Mouse (Mus musculus) liver, adult 2 months (tissue): ENCODE results near the gene Cped1. TPM values are rescaled to one million over a fixed set of nuclear protein-coding genes. Genes with fewer than 3 reads are reported as not detected.

Experiments used
- DNase-seq: peaks from one replicate; pipeline ENCODE4 v3.0.0-alpha.2; 2011; ENCODE audit warnings: low read depth, low spot score; ENCODE audit errors: extremely low read depth
- H3K27ac ChIP-seq: fragments of 200-500 bp; replicated peaks from 2 replicates; pipeline ENCODE4 v1.5.1; 2012; ENCODE audit warnings: low read depth, mild to moderate bottlenecking, control low read depth, inconsistent platforms, low read length; ENCODE audit not compliant: insufficient read depth
- H3K27me3 ChIP-seq: fragments of 200-500 bp; 2 replicates; pipeline ENCODE4 v1.6.1; 2012; ENCODE audit warnings: mild to moderate bottlenecking, moderate library complexity, low read length, inconsistent platforms; ENCODE audit not compliant: control insufficient read depth, insufficient read depth
- H3K36me3 ChIP-seq: fragments of 200-500 bp; 2 replicates; pipeline ENCODE4 v1.6.1; 2012; ENCODE audit warnings: low read length, inconsistent platforms; ENCODE audit not compliant: control insufficient read depth, insufficient read depth
- H3K4me1 ChIP-seq: fragments of 200-500 bp; 2 replicates; pipeline ENCODE4 v1.6.1; 2011; ENCODE audit warnings: low read length; ENCODE audit not compliant: control insufficient read depth, insufficient read depth
- H3K4me3 ChIP-seq: fragments of 200-500 bp; 2 replicates; pipeline ENCODE4 v1.5.1; 2011; ENCODE audit warnings: low read depth, mild to moderate bottlenecking, control low read depth, low read length, moderate library complexity; ENCODE audit not compliant: insufficient read depth
- H3K79me2 ChIP-seq: fragments of 200-500 bp; 2 replicates; pipeline ENCODE4 v1.6.1; 2012; ENCODE audit warnings: inconsistent platforms, mild to moderate bottlenecking, low read length, moderate library complexity; ENCODE audit not compliant: control insufficient read depth, insufficient read depth
- H3K9ac ChIP-seq: fragments of 200-500 bp; 2 replicates; pipeline ENCODE4 v1.6.1; 2012; ENCODE audit warnings: low read depth, mild to moderate bottlenecking, control low read depth, inconsistent platforms, low read length
- CTCF ChIP-seq: fragments of 200-500 bp; IDR thresholded peaks from 2 replicates; pipeline ENCODE4 v1.5.1; 2011; ENCODE audit warnings: low read depth, low read length, control low read depth
- POLR2A ChIP-seq: fragments of 200-500 bp; IDR thresholded peaks from 2 replicates; pipeline ENCODE4 v1.6.1; 2011; ENCODE audit warnings: low read length, control low read depth; ENCODE audit not compliant: insufficient read depth; ENCODE audit errors: extremely low read depth
- WGBS: fragments of 180-500 bp; shearing (Covaris S2); methylation state at CpG from one replicate; pipeline ENCODE4 v1.1.7; 2018; 5-methylcytosine and 5-hydroxymethylcytosine counted together
- polyA plus RNA-seq: library from polyadenylated mRNA; depleted of rRNA; stranded (reverse); fragments of >200 nt; gene quantifications from 2 replicates; pipeline ENCODE4 v1.2.3, GENCODE M21; 2012
- total RNA-seq: library from RNA; depleted of rRNA; stranded (reverse); fragments of >200 nt; gene quantifications from 2 replicates; pipeline ENCODE4 v1.2.3, GENCODE M21; 2014

Cped1 gene
- total and polyA plus RNA-seq, 2 experiments = 6.0 to 63.6 TPM

DNA sequence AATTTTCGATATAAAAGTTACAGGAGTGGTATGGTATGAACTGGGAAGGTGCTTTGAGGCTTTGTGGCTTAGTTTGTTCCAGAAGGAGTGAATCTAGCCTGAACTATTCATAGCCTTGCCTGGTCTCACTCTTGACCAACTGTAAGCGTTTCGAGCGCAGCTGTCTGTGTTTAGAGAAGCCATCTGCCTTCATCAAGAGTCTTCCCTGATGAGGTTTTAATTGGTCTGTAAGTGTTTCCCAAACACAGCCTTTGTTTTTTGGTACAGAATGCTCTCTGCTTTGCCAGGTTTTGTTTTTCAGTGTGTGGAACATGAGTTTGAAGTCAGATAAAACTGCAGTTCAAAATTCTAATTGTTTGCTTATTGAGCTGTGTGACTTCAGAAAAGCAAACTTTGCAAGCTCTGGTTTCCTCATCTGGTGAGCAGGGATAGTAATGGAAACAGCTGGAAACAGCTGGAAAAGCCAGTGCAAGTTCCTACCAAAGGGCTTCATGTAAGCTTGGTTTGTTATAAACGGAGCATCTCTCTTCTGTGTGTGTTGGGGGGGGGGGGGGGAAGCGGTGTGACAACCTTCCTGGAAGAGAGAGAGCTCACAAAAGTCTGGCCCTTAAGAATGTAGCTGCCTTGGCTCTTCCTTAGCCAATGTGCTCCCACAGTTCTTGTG, 221.0 kb downstream of the Cped1 start:
- no peak overlapping the region for H3K9ac ChIP-seq
- H3K27ac ChIP-seq = no peak overlapping the region
- no peaks in the 10 kb centered on the region for H3K27me3 ChIP-seq
- H3K36me3 ChIP-seq = peaks cover 3% of the 10 kb centered on the region
- no peaks in the 10 kb centered on the region for H3K79me2 ChIP-seq
- no peaks in the 10 kb centered on the region for H3K4me1 ChIP-seq
- no peak overlapping the region for H3K4me3 ChIP-seq
- no peak for TF ChIP-seq POLR2A
- no peak for TF ChIP-seq CTCF
- no peak for DNase-seq
- WGBS = 88% methylated on average over 6 of the region's 6 CpGs

DNA sequence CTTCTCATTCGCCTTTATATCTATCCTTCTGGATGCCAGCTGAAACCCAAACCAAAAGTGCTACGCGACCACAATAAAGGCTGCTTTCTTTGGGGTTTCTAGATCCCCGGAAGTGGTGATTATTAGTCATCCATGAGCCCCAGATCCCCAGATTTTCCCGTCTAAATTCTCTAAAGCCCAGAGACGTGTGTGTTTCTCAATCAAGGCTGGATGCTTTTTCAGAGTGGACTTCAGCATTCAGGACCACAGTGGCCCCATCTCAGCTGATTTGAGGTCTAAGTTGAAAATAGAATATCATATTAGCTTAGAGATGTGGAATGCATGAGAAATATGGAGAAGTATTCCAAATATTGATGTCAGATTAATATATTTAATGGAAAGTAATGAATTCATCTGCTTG, 226.4 kb downstream of the Cped1 start:
- TF ChIP-seq POLR2A (no peak), CTCF (no peak)

DNA sequence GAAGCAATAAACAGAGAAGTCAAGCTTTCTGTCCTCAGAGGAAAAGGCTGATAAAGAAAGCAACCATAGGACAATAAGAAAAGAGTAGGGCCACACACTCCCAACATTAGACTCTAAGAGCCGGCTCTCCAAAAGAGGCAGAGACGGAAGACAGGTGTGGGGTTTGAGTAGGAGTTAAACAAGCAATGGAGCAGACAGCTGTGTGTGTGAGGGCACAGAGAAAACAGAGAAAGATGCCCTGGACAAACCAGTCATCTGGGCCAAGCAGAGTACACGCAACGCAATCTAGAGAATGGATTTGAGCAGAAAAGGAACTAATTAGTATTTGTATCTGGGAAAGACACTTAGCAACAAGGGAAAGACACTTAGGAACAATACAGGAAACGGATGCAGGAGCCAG, 227.5 kb downstream of the Cped1 start:
- WGBS = 91% methylated on average over 5 of the region's 5 CpGs
- no peak for DNase-seq
- H3K4me1 ChIP-seq = no peaks in the 10 kb centered on the region

More for the DNA sequence above, 226.4 kb downstream of the Cped1 start:
- Histone ChIP-seq H3K27ac (no peak overlapping the region), H3K9ac (no peak overlapping the region), H3K4me1 (no peaks in the 10 kb centered on the region), H3K27me3 (no peaks in the 10 kb centered on the region), H3K36me3 (peaks cover 17% of the 10 kb centered on the region), H3K4me3 (no peak overlapping the region), H3K79me2 (no peaks in the 10 kb centered on the region)
- no peak for DNase-seq
- WGBS = 90% methylated on average over 6 of the region's 6 CpGs

DNA sequence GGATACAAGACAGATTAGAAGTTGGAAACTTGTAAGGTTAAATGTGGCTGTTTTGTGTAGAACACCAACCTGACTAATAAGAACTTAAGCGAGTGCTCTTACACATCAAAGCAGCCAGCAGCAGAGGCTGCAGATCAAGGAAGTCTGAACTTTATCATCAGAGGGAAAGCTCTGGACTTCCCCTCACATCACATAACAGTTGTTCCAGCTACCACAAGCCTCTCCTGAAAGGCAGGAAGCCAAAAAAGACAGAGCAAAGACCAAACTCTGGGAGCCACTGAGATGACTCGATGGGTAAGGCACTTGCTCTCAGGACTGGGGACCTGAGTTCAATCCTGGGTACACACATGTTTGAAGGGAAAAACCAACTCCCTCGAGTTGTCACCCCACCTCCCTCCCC, 228.1 kb downstream of the Cped1 start:
- H3K9ac ChIP-seq = no peak overlapping the region
- no peak overlapping the region for H3K27ac ChIP-seq
- TF ChIP-seq CTCF (no peak), POLR2A (no peak)
- DNase-seq = no peak
- H3K27me3 ChIP-seq = no peaks in the 10 kb centered on the region
- H3K4me3 ChIP-seq = no peak overlapping the region
- no peaks in the 10 kb centered on the region for H3K79me2 ChIP-seq
- H3K4me1 ChIP-seq = no peaks in the 10 kb centered on the region
- 54% methylated on average over 3 of the region's 3 CpGs for WGBS
- H3K36me3 ChIP-seq = peaks cover 17% of the 10 kb centered on the region

More for the DNA sequence above, 227.5 kb downstream of the Cped1 start:
- Histone ChIP-seq H3K9ac (no peak overlapping the region), H3K79me2 (no peaks in the 10 kb centered on the region), H3K27me3 (no peaks in the 10 kb centered on the region), H3K27ac (no peak overlapping the region), H3K36me3 (peaks cover 17% of the 10 kb centered on the region), H3K4me3 (no peak overlapping the region)
- TF ChIP-seq POLR2A = no peak
- TF ChIP-seq CTCF = no peak

DNA sequence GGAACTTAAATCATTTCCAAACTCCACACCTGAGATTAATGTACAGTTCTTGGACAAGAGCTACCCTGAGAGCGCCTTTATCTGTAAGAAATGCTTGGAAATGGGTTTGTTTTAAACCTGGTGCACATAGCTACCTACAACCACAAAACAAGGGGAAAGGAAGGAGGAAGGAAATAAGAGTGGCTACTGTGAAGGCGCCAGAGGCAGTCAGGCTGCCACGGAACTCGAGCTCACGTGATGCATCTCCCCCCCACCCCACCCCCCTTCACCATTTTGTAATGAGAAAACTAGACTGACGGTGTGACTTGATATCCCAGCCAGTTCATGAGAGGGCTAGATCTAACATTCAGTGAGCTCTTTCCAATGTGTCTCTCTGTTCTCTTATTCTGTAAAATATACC, 228.9 kb downstream of the Cped1 start:
- Histone ChIP-seq H3K79me2 (no peaks in the 10 kb centered on the region), H3K4me3 (no peak overlapping the region), H3K27ac (no peak overlapping the region), H3K27me3 (no peaks in the 10 kb centered on the region), H3K36me3 (peaks cover 18% of the 10 kb centered on the region), H3K4me1 (no peaks in the 10 kb centered on the region), H3K9ac (no peak overlapping the region)
- TF ChIP-seq POLR2A (no peak), CTCF (no peak)
- DNase-seq = no peak
- WGBS = 89% methylated on average over 6 of the region's 6 CpGs

DNA sequence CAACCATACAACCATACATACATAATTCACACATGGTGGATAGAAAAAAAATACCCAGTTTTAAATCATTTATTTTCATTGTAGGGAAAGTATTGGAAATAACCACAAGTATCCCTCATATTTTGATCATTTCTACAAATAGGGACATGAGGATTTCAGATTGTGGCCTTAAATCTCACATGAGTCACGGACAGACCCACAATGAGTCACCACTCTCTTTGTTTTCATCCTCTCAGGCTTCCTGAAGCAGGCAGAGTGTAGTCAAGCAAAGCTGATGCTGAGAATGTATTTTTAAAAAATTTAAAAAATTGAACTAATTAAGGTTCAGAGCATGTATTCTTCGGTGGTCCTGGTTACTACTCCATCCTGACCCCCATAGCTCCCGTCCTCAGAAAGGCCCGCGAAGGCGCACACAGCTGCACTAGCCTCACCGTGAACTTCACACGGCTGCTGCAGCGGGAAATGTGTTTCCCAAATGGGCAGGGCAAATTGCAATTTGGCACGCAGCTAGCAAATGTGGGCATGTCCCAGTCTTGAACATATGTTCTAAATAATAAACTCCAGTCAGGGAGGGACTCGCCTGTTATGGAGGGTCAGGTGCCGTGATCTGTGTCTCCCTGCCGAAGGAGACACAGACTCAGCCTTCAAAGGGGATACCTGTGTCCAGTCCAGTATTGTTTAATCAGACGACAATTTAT, 230.7 kb downstream of the Cped1 start:
- no peak overlapping the region for H3K27ac ChIP-seq
- H3K9ac ChIP-seq = no peak overlapping the region
- no peaks in the 10 kb centered on the region for H3K27me3 ChIP-seq
- H3K4me3 ChIP-seq = no peak overlapping the region
- TF ChIP-seq CTCF (no peak), POLR2A (no peak)
- H3K79me2 ChIP-seq = no peaks in the 10 kb centered on the region
- no peaks in the 10 kb centered on the region for H3K4me1 ChIP-seq
- no peak for DNase-seq
- H3K36me3 ChIP-seq = peaks cover 25% of the 10 kb centered on the region
- WGBS = 95% methylated on average over 14 of the region's 14 CpGs
